Mouse (Mus musculus) cortical plate, adult 2 months (tissue): ENCODE results near the gene Sipa1l2. TPM values are rescaled to one million over a fixed set of nuclear protein-coding genes. Genes with fewer than 3 reads are reported as not detected.

Experiments used
- H3K27ac ChIP-seq: fragments of 200-500 bp; 2 replicates; pipeline ENCODE4 v1.5.1; 2012; ENCODE audit warnings: low read length, control low read depth, inconsistent platforms; ENCODE audit not compliant: insufficient read depth
- H3K4me1 ChIP-seq: fragments of 200-500 bp; 2 replicates; pipeline ENCODE4 v1.6.1; 2011; ENCODE audit warnings: low read length; ENCODE audit not compliant: control insufficient read depth, insufficient read depth
- H3K4me3 ChIP-seq: fragments of 200-500 bp; 2 replicates; pipeline ENCODE4 v1.5.1; 2011; ENCODE audit warnings: mild to moderate bottlenecking, low read length, control low read depth; ENCODE audit not compliant: insufficient read depth
- CTCF ChIP-seq: fragments of 200-500 bp; IDR thresholded peaks from 2 replicates; pipeline ENCODE4 v1.5.1; 2011; ENCODE audit warnings: mild to moderate bottlenecking, control low read depth, low read length; ENCODE audit not compliant: insufficient read depth; ENCODE audit errors: extremely low read depth
- POLR2A ChIP-seq: fragments of 200-500 bp; IDR thresholded peaks from 2 replicates; pipeline ENCODE4 v1.6.1; 2011; ENCODE audit warnings: mild to moderate bottlenecking, low read length, control low read depth; ENCODE audit not compliant: insufficient read depth; ENCODE audit errors: extremely low read depth
- polyA plus RNA-seq: library from polyadenylated mRNA; depleted of rRNA; stranded (reverse); fragments of >200 nt; gene quantifications from 2 replicates; pipeline ENCODE4 v1.2.3, GENCODE M21; 2012

Gene Sipa1l2
- polyA plus RNA-seq, 1 experiment, result 22.7 TPM

DNA sequence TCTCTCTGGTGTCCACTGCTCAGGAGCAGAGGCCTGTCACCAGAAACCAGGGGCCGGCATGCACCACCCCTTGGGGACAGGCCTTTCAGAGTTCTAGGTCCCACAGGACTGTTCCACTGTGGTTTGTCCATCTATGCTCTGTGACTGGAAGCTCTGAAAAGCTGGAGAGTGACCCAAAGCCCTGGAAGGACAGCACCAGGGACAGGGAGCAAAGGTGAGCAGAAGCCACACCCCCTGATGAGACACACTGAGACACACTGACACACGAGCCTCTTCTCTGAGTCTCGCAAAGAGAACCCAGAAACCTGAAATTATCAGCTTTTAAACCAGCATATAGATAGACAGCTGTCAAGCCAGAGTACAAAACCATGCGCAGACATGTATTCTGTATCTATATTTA lies 123.4 kb downstream of the Sipa1l2 start:
- TF ChIP-seq CTCF (no peak), POLR2A (no peak)
- H3K4me3 ChIP-seq, result no peak overlapping the region
- no peak overlapping the region for H3K27ac ChIP-seq
- no peaks in the 10 kb centered on the region for H3K4me1 ChIP-seq

GRCm38 (mm10) chr8:125445225-125445609 lies 124.4 kb downstream of the Sipa1l2 start:
- TF ChIP-seq POLR2A, result no peak
- Histone ChIP-seq H3K27ac (no peak overlapping the region), H3K4me3 (no peak overlapping the region), H3K4me1 (no peaks in the 10 kb centered on the region)

- no peak overlapping the region for H3K4me3 ChIP-seq
- H3K4me1 ChIP-seq, result no peaks in the 10 kb centered on the region
- no peak overlapping the region for H3K27ac ChIP-seq
- no peak for TF ChIP-seq POLR2A
- no peak for TF ChIP-seq CTCF
Observed at GRCm38 (mm10) chr8:125444457-125445224, 125.0 kb downstream of the Sipa1l2 start.

- no peak overlapping the region for H3K27ac ChIP-seq
- no peaks in the 10 kb centered on the region for H3K4me1 ChIP-seq
- TF ChIP-seq POLR2A, result no peak
- no peak for TF ChIP-seq CTCF
- H3K4me3 ChIP-seq, result no peak overlapping the region
Observed at GRCm38 (mm10) chr8:125435320-125436100, 134.1 kb downstream of the Sipa1l2 start.

GRCm38 (mm10) chr8:125434151-125434550 lies 135.5 kb downstream of the Sipa1l2 start:
- no peaks in the 10 kb centered on the region; the same call in 1 of the 2 replicates for H3K4me1 ChIP-seq
- H3K4me3 ChIP-seq, result no peak overlapping the region
- no peak overlapping the region for H3K27ac ChIP-seq
- TF ChIP-seq CTCF (no peak), POLR2A (no peak)

DNA sequence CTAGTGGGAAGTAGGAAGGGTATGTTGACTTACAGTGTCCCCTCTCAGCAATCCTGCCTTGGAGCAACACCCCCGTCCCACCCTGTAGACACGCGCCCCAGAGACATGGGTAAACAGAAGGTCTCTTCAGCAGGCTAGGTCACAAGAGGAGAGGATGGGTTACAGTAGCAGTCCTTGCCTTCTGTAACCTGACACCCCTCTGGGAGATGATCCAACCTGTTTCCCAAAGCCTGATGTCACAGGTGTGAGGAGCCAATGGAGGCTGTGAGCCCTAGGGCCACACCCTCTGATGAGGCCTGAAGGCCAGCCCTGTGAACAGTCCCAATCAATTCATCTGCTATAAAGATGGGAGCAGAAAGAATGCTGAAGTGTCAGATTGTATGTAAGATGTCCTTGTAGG lies 138.3 kb downstream of the Sipa1l2 start:
- H3K27ac ChIP-seq, result no peak overlapping the region
- no peak overlapping the region for H3K4me3 ChIP-seq

GRCm38 (mm10) chr8:125430796-125431195 lies 138.8 kb downstream of the Sipa1l2 start:
- Histone ChIP-seq H3K4me1 (no peaks in the 10 kb centered on the region; the same call in 1 of the 2 replicates), H3K27ac (no peak overlapping the region), H3K4me3 (no peak overlapping the region)
- TF ChIP-seq POLR2A, result no peak
- no peak for TF ChIP-seq CTCF

More for the DNA sequence above, 138.3 kb downstream of the Sipa1l2 start:
- no peak for TF ChIP-seq CTCF
- no peak for TF ChIP-seq POLR2A
- no peaks in the 10 kb centered on the region; the same call in 1 of the 2 replicates for H3K4me1 ChIP-seq

DNA sequence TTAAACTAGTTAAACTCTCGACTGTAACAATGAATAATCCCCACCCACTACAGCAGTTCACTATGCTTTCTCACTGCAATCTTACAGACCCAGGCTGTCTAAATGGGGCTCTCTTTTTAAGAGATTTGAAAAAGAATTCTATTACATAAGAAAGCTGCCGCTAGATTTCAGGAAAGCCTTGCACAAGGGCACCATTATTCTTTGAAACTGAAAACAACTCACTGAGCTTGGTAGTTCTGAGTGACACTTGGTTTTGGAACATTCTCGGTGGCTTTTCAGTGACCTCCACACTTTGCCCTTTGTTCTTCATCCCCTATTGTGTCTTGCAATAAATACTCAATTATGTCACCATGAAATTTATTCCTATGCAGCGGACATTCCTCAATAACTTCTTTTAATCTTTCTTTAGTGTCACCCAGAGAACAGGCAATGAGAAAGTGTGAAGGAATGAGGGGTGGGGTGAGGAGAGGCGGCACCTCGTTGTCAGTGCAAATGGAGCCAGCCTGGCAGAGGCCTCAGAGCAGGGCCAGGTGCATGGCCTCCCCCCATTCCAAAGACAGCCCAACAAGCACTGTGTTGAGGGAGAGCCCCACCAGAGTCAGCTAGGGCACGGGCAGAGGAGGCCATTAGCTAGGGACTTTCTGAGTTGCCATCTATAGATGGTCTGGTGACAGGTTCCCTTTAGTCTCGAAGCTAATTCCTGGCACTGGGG lies 140.5 kb downstream of the Sipa1l2 start:
- TF ChIP-seq POLR2A (no peak), CTCF (no peak)
- Histone ChIP-seq H3K4me3 (no peak overlapping the region), H3K27ac (no peak overlapping the region), H3K4me1 (no peaks in the 10 kb centered on the region; the same call in 1 of the 2 replicates)

GRCm38 (mm10) chr8:125423861-125424260 lies 145.7 kb downstream of the Sipa1l2 start:
- no peak overlapping the region for H3K4me3 ChIP-seq
- H3K27ac ChIP-seq, result no peak overlapping the region
- TF ChIP-seq POLR2A (no peak), CTCF (no peak)
- no peaks in the 10 kb centered on the region for H3K4me1 ChIP-seq
